Mouse (Mus musculus) lung, adult 2 months (tissue): ENCODE data around the gene Mrpl23.

Experiments used
- CTCF ChIP-seq: fragments of 200-500 bp; IDR thresholded peaks from 2 replicates; pipeline ENCODE4 v1.5.1; 2011; ENCODE audit warnings: mild to moderate bottlenecking, low read length, control low read depth; ENCODE audit not compliant: insufficient read depth
- POLR2A ChIP-seq: fragments of 200-500 bp; IDR thresholded peaks from 2 replicates; pipeline ENCODE4 v1.6.1; 2011; ENCODE audit warnings: low read depth, mild to moderate bottlenecking, control low read depth, low read length, borderline replicate concordance; ENCODE audit errors: extremely low read depth

DNA sequence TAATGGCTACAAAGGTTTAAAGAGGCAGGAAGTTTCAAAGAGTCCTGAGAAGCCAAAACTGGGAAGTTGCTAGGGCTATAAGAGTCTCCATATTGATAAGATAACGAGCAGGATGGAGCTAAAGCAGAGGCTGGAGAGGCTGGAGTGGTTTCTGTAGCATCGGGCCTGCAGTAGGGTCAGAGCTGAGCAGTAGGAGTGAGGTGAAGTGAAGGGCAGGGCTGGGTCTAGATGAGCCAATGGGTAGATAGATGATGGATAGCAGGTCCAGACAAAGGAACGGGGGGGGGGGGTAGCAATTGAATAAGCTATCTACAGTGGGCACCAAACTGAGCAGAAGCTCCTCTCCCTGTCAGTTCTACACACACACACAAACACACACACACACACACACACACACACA is 15.0 kb upstream of the Mrpl23 start:
- TF ChIP-seq POLR2A (no peak), CTCF (no peak)
